Mouse (Mus musculus): ENCODE measurements at regions not wholly inside any gene's neighbourhood (a gene's known extent, or its start where the extent isn't known, plus 50 kb on each side); places are given as distances from the start of the nearest gene placed in this dataset.

- no peaks in the 10 kb centered on the region for H3K9me3 ChIP-seq (replicated peaks; ENCODE audit: insufficient read depth, low read length)
- no peak overlapping the region for H3K27ac ChIP-seq (ENCODE audit: control insufficient read depth, low read depth, low read length)
- no peaks in the 10 kb centered on the region for H3K36me3 ChIP-seq (ENCODE audit: control insufficient read depth in 1 of 2, insufficient read depth in 2 of 2, low read length in 2 of 2)
- no peaks in the 10 kb centered on the region for H3K4me1 ChIP-seq (ENCODE audit: control insufficient read depth in 1 of 2, insufficient read depth in 2 of 2, low read length in 2 of 2)
- no peaks in the 10 kb centered on the region for H3K79me2 ChIP-seq (ENCODE audit: control insufficient read depth, insufficient read depth, low read length, poor library complexity)
- H3K27me3 ChIP-seq (ENCODE audit: control insufficient read depth in 1 of 2, insufficient read depth in 2 of 2, low read length in 2 of 2) = no peaks in the 10 kb centered on the region
- peak; percentile 20 for DNase-seq (ENCODE audit: low read depth, low spot score)
- no peak overlapping the region for H3K9ac ChIP-seq (ENCODE audit: control insufficient read depth, low read depth, low read length, poor library complexity, severe bottlenecking)
- TF ChIP-seq CHD2 (IDR thresholded peaks at IDR 0.05; ENCODE audit: low read length) (no peak), MYC (IDR thresholded peaks at IDR 0.05; ENCODE audit: low read depth, low read length) (no peak), GABPA (IDR thresholded peaks at IDR 0.05; ENCODE audit: low read depth, low read length) (no peak), MAZ (IDR thresholded peaks at IDR 0.05; ENCODE audit: low read depth, low read length) (no peak), NRF1 (IDR thresholded peaks at IDR 0.05; ENCODE audit: insufficient read depth, low read depth, low read length, poor library complexity, severe bottlenecking) (no peak), ETS1 (IDR thresholded peaks at IDR 0.05; ENCODE audit: low read depth, low read length) (no peak), MYB (IDR thresholded peaks at IDR 0.05; ENCODE audit: low read depth, low read length) (no peak), MEF2A (IDR thresholded peaks at IDR 0.05; ENCODE audit: extremely low read depth, insufficient replicate concordance, low read depth, low read length, poor library complexity, severe bottlenecking) (no peak), ZMIZ1 (IDR thresholded peaks at IDR 0.05; ENCODE audit: low read depth, low read length) (no peak)
- H3K4me3 ChIP-seq (ENCODE audit: control insufficient read depth in 1 of 2, insufficient read depth in 1 of 2, low read depth in 2 of 2, low read length in 2 of 2) = no peak overlapping the region
Measured at GRCm38 (mm10) chr12:79912281-79913063, 200.3 kb downstream of the Zfp36l1 start.

GRCm38 (mm10) chr12:79910884-79911759 lies 201.7 kb downstream of the Zfp36l1 start:
- H3K9ac ChIP-seq (ENCODE audit: control insufficient read depth, low read depth, low read length, poor library complexity, severe bottlenecking) = no peak overlapping the region
- no peaks in the 10 kb centered on the region for H3K9me3 ChIP-seq (replicated peaks; ENCODE audit: insufficient read depth, low read length)
- H3K4me3 ChIP-seq (ENCODE audit: control insufficient read depth in 1 of 2, insufficient read depth in 1 of 2, low read depth in 2 of 2, low read length in 2 of 2) = no peak overlapping the region
- no peak overlapping the region for H3K27ac ChIP-seq (ENCODE audit: control insufficient read depth, low read depth, low read length)
- H3K79me2 ChIP-seq (ENCODE audit: control insufficient read depth, insufficient read depth, low read length, poor library complexity) = no peaks in the 10 kb centered on the region
- no peak for DNase-seq (ENCODE audit: low read depth, low spot score)
- no peak for TF ChIP-seq UBTF (IDR thresholded peaks at IDR 0.05; ENCODE audit: borderline replicate concordance, insufficient read depth, low read depth, low read length)
- TF ChIP-seq USF1 (IDR thresholded peaks at IDR 0.05; ENCODE audit: low read depth, low read length) = no peak
- TF ChIP-seq TAL1 (IDR thresholded peaks at IDR 0.05; ENCODE audit: low read length) = no peak
- TF ChIP-seq KAT2A (conservative IDR thresholded peaks at IDR 0.05; ENCODE audit: low read depth, low read length) = no peak
- TF ChIP-seq POLR2AphosphoS5 (IDR thresholded peaks at IDR 0.05; ENCODE audit: borderline replicate concordance, low read depth, low read length) = no peak
- no peak for TF ChIP-seq MEF2A (IDR thresholded peaks at IDR 0.05; ENCODE audit: extremely low read depth, insufficient replicate concordance, low read depth, low read length, poor library complexity, severe bottlenecking)
- TF ChIP-seq CTCF (IDR thresholded peaks at IDR 0.05 in 2 of 3, conservative IDR thresholded peaks at IDR 0.05 in 1 of 3; ENCODE audit: control insufficient read depth in 1 of 3, insufficient read depth in 1 of 3, low read depth in 2 of 3, low read length in 3 of 3, poor library complexity in 1 of 3, severe bottlenecking in 1 of 3) = no peak
- TF ChIP-seq ZMIZ1 (IDR thresholded peaks at IDR 0.05; ENCODE audit: low read depth, low read length) = no peak
- no peak for TF ChIP-seq ETS1 (IDR thresholded peaks at IDR 0.05; ENCODE audit: low read depth, low read length)
- no peak for TF ChIP-seq RAD21 (IDR thresholded peaks at IDR 0.05; ENCODE audit: low read depth, low read length)
- TF ChIP-seq E2F4 (IDR thresholded peaks at IDR 0.05; ENCODE audit: borderline replicate concordance, low read depth, low read length) = no peak
- TF ChIP-seq BHLHE40 (IDR thresholded peaks at IDR 0.05; ENCODE audit: borderline replicate concordance, low read depth, low read length) = no peak
- TF ChIP-seq GABPA (IDR thresholded peaks at IDR 0.05; ENCODE audit: low read depth, low read length) = no peak
- no peak for TF ChIP-seq CHD1 (IDR thresholded peaks at IDR 0.05; ENCODE audit: low read depth, low read length)
- H3K4me1 ChIP-seq (ENCODE audit: control insufficient read depth in 1 of 2, insufficient read depth in 2 of 2, low read length in 2 of 2) = peaks cover 0 to 9% of the 10 kb centered on the region in 2 experiments; a peak in 1 of 4 replicates
- H3K27me3 ChIP-seq (ENCODE audit: control insufficient read depth in 1 of 2, insufficient read depth in 2 of 2, low read length in 2 of 2) = no peaks in the 10 kb centered on the region
- H3K36me3 ChIP-seq (ENCODE audit: control insufficient read depth in 1 of 2, insufficient read depth in 2 of 2, low read length in 2 of 2) = no peaks in the 10 kb centered on the region
